Mouse (Mus musculus) lung, adult 2 months (tissue): ENCODE data around the gene Srr. TPM values are rescaled to one million over a fixed set of nuclear protein-coding genes. Genes with fewer than 3 reads are reported as not detected.

Experiments
- DNase-seq: peaks from one replicate; pipeline ENCODE4 v3.0.0; 2022
- H3K4me1 ChIP-seq: fragments of 200-500 bp; 2 replicates; pipeline ENCODE4 v1.6.1; 2011; ENCODE audit warnings: low read length; ENCODE audit not compliant: control insufficient read depth, insufficient read depth
- H3K4me3 ChIP-seq: fragments of 200-500 bp; replicated peaks from 2 replicates; pipeline ENCODE3; 2011; ENCODE audit warnings: low read depth, mild to moderate bottlenecking, control low read depth, low read length; ENCODE audit errors: extremely low read depth
- CTCF ChIP-seq: fragments of 200-500 bp; IDR thresholded peaks from 2 replicates; pipeline ENCODE4 v1.5.1; 2011; ENCODE audit warnings: mild to moderate bottlenecking, low read length, control low read depth; ENCODE audit not compliant: insufficient read depth
- POLR2A ChIP-seq: fragments of 200-500 bp; IDR thresholded peaks from 2 replicates; pipeline ENCODE4 v1.6.1; 2011; ENCODE audit warnings: low read depth, mild to moderate bottlenecking, control low read depth, low read length, borderline replicate concordance; ENCODE audit errors: extremely low read depth
- WGBS: fragments of 180-500 bp; shearing (Covaris S2); methylation state at CpG from one replicate; pipeline ENCODE4 v1.1.7; 2018; 5-methylcytosine and 5-hydroxymethylcytosine counted together
- polyA plus RNA-seq: library from polyadenylated mRNA; depleted of rRNA; stranded (reverse); fragments of >200 nt; gene quantifications from 2 replicates; pipeline ENCODE4 v1.2.3, GENCODE M21; 2012; rRNA removed

The Srr gene
- polyA plus RNA-seq, result 5.0 and 11.4 TPM in 2 replicates

DNA sequence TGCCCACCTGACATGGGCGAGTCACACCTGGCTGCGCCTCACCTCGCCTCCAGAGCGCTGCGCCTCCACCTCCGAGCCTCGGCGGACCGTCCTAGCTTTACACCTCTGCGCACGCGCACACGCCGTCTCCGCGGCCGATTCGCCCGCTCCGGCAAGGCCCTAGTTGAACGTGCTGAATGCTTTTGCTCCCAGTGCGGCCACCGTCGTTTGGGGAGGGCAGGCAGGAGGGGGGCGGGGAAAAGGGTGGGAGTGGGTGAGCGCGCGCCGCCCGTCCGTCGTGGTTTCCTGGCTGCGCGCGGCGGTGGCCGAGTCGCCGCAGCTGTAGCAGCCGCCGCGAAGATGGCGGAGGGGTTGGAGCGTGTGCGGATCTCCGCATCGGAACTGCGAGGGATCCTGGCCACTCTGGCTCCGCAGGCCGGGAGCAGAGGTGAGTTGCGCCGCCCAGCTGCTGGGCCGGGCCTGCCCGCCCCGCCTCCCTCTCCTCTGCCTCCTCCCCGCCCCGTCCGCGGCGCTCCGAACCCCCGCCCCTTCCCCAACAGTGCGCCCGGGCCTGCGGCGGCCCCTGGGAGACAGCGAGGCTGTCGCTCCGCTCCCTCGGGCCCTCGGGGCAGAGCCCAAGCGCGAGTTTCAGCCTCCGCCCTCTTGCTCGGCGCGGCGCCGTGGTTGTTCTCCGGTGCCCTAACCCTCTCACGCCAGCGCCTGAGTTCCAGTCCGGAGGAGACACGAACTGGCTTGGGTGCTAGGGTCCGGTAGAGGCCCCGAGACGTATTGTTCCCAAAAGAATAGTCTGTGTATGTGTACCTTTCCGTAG lies at the start of gene Srr, which contains the start of gene Smg6:
Gene Srr, minus strand, starts transcription at position 372 of the 811 bp plus-strand sequence.
Gene Smg6, plus strand, starts transcription at position 247 of the 811 bp plus-strand sequence.
- under 1% methylated on average over 83 of the region's 88 CpGs for WGBS
- peak; percentile 91 for DNase-seq
- peaks cover 7% of the 10 kb centered on the region for H3K4me1 ChIP-seq

DNA sequence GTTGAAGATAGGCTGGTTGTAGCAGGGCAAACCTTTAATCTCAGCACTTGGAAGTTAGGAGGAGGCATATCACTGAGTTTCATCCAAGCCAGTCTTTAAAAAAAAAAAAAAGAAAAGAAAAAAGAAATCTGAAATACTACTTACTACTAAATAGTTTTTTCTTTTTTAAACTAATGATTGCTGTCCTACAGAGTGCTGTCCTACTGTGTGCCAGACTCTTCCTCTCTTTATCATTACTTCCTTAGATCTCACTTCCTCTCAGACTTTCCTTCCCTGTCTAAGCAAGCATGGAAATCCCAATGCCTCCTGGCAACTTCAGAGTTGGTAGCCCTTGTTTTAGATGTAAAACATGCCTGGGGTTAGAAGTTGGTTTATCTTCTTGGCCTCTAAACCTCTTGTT lies 48.9 kb upstream of the Srr start:
- no peak overlapping the region for H3K4me3 ChIP-seq
- H3K4me1 ChIP-seq, result no peaks in the 10 kb centered on the region
- no peak for TF ChIP-seq CTCF
- no peak for TF ChIP-seq POLR2A
- no peak for DNase-seq

More for the DNA sequence above, at the start of gene Srr, which contains the start of gene Smg6:
- no peak for TF ChIP-seq CTCF
- TF ChIP-seq POLR2A, result peak; percentile 79
- H3K4me3 ChIP-seq, result peak within 1 kb of the TSS; percentile 81

DNA sequence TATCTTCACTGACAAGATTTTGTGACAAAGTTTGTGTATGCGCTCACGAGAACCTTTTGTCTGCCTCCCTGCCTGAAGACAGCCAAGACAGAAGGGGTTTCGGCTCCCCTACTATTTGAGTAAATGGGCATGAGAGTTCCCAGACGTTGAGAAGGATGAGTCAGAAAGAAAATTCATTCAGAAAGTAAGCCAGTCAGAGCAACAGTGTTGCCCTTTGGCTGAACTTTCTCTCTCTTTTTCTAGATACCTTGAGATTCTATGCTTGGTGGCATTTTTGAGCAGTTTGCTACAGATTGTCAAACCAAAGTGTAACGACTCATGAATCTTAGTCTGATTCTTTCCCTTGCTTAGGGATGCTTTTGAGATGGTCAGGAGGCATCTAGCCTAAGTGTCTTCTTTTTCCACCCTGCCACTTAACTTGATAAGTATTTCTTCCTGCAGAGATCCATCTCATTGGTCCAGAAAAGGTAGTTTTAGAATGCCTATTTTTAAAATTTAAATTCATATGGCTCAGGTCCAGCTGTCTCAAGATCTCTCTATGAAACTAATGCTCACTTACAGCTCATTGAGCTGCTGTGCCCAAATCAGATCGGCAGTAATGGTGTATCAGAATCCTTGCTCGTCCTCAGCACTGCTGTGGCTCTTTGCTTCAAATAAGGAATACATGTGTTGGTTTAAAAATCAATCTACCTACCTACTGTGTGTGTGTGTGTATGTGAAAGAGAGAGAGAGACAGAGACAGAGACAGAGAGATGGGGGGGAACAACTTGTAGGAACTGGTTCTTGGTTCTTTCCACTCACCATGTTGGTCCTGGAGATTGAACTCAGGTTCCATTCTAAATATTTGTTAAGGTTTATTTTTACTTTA lies 47.8 kb upstream of the Srr start:
- Histone ChIP-seq H3K4me1 (no peaks in the 10 kb centered on the region), H3K4me3 (no peak overlapping the region)
- WGBS, result 71% methylated on average over 7 of the region's 7 CpGs
- TF ChIP-seq CTCF, result no peak
- no peak for TF ChIP-seq POLR2A
- DNase-seq, result no peak

DNA sequence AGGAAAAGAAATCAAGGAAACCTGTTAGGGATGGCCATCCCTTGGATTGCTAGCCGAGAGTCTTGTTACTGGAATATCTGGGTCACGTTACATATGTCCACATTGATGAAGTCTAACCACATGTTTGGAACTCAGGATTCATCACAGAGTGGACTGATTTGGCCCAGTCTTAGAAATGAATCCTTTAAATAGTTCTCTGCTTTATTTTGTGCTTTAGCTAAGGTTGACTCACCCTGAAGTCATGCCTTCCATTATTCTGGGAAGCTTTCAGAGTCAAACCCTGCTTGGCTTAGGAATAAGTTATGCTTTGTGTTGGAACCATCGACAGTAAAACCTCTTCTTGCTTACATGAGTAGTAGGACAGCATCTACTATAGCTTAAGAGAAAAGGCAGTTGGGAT lies 39.8 kb upstream of the Srr start:
- WGBS, result 83% methylated on average over 3 of the region's 3 CpGs
- DNase-seq, result no peak
- Histone ChIP-seq H3K4me1 (no peaks in the 10 kb centered on the region), H3K4me3 (no peak overlapping the region)
- TF ChIP-seq CTCF (no peak), POLR2A (no peak)

DNA sequence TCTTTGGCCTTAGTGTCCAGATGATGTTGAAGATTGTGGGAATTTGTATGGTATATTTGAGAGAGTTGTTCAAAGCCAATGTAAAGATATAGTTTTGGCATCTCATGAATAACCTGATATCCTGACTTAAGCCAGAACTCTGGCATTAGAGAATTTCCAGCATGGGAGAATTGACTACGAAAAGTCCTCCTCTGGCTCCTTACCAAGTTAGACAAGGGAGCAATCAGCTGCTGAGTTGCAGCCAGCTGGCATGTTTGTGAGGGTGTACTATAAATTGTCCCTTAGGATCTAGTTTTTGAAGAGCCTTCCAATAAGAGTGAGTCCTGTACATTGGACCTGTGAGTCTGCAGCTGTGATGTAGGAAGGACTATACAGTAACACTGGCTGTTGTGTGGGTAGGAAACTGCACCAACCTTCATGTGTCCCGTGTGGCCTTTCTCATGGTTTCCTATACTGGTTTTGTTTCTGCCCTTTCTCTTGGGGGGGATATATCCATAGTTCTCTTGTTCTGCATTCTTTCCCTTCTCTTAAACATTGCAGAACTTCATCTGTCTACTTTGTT lies 37.2 kb upstream of the Srr start:
- Histone ChIP-seq H3K4me3 (no peak overlapping the region), H3K4me1 (no peaks in the 10 kb centered on the region)
- no peak for DNase-seq
- 55% methylated on average over 2 of the region's 2 CpGs for WGBS
- TF ChIP-seq POLR2A, result no peak
- no peak for TF ChIP-seq CTCF

DNA sequence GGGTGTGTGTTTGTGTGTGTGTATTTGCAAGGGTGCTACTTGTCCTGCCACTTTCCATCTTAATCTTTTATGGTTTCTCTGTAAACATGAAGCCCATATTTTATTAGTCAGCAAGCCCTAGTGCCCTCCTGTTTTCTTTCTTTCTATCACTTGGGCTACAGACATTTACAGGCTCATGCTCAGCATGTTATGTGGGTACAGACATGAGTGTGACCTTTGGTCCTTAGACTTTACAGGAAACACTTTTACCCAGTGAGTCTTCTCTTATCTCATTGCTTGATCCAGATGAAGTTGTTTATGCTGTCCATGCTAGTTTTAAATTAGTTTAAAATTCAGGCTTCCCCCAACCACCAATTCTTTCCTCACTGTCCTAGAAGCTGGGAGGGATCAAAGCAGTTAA lies 36.2 kb upstream of the Srr start:
- H3K4me3 ChIP-seq, result no peak overlapping the region
- no peak for DNase-seq
- no peak for TF ChIP-seq POLR2A
- no peak for TF ChIP-seq CTCF
- H3K4me1 ChIP-seq, result no peaks in the 10 kb centered on the region

DNA sequence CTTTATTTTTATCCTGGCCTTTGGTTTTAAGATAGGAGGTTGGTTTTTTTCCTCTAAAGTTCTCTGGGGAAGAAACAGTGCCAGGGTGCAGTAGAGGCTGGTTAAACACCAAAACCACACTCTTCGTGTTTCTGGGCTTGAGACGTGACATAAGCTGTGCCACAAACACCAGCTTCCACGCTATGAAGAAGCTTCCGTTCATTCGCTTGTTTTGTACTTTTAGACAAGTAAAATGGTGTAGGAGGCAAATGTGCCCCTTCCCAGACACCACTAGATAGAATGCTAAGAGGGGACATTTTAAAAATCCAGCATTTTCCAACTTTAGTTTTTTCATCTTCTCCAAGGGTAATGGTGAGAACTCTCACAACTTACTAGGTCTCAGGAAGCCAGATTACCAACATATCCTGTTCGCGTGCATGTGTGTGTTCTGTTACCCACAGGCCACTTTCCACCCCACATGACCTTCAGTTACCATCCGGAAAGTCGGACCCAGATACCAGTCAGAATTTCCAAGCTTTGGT lies 34.3 kb upstream of the Srr start:
- 84% methylated on average over 9 of the region's 9 CpGs for WGBS
- TF ChIP-seq CTCF, result no peak
- no peak for TF ChIP-seq POLR2A
- Histone ChIP-seq H3K4me1 (no peaks in the 10 kb centered on the region), H3K4me3 (no peak overlapping the region)
- no peak for DNase-seq

DNA sequence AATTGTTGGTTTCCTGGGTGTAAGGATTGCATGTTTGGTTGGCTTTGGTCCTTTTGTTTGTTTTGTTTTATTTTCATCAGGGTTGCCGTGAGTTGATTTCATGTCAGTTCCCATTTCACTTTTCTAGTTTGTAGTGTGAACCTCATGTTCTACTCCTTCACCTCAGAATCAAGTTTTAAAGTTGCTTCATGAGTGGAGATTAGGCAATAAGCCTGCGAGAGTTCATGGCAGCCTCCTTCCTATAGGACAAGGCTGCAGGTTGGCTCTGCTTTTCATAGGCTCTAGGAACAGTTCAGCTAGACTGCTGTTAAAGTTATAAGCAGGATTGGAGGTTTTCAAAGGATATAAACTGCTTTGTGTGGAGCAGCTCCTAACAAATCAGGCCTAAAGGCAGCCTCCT lies 33.8 kb upstream of the Srr start:
- no peak for TF ChIP-seq CTCF
- no peak for TF ChIP-seq POLR2A
- H3K4me1 ChIP-seq, result no peaks in the 10 kb centered on the region
- WGBS, result 32% methylated on average over 2 of the region's 2 CpGs
- no peak overlapping the region for H3K4me3 ChIP-seq
- no peak for DNase-seq

DNA sequence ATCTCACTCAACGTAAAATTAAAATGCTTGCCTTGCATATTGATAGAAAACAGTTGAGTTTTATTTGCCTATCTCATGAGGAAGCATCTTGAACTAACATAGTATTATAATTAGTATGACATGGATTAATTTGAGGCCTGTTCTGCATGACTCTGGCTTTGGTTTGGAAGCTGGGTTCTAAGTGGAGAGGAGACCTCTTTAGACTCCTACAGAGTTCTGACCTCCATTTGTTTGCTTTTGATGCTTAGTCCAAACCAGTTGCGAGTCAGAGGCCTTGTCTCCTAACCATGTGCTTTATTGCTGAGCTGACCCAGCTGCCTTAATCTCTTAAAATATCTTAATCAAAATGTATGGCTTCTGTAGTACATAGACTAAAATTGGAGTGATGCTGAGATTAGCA lies 31.9 kb upstream of the Srr start:
- WGBS, result 80% methylated on average over 2 of the region's 2 CpGs
- no peak overlapping the region for H3K4me3 ChIP-seq
- H3K4me1 ChIP-seq, result no peaks in the 10 kb centered on the region
- no peak for TF ChIP-seq POLR2A
- TF ChIP-seq CTCF, result no peak
- DNase-seq, result no peak
